Mouse (Mus musculus): ENCODE measurements at regions not wholly inside any gene's neighbourhood (a gene's known extent, or its start where the extent isn't known, plus 50 kb on each side); places are given as distances from the start of the nearest gene placed in this dataset.

GRCm38 (mm10) chr15:5355332-5355731 is 111.3 kb upstream of the Ptger4 start:
- no peak for ATAC-seq
- H3K4me1 ChIP-seq (ENCODE audit: control insufficient read depth, insufficient read depth, low read length), result no peaks in the 10 kb centered on the region
- no peaks in the 10 kb centered on the region for H3K9me3 ChIP-seq (replicated peaks; ENCODE audit: control insufficient read depth, low read length, poor library complexity, severe bottlenecking)
- no peaks in the 10 kb centered on the region for H3K27me3 ChIP-seq (ENCODE audit: control insufficient read depth, insufficient read depth, low read depth, low read length)
- WGBS, result 96% methylated on average over 6 of the region's 6 CpGs
- H3K4me2 ChIP-seq (ENCODE audit: low read length), result no peak overlapping the region
- H3K4me3 ChIP-seq (ENCODE audit: low read depth, low read length), result no peak overlapping the region
- H3K9ac ChIP-seq (ENCODE audit: low read depth, low read length), result no peak overlapping the region
- H3K27ac ChIP-seq (ENCODE audit: low read length), result no peak overlapping the region
- H3K36me3 ChIP-seq (ENCODE audit: control insufficient read depth, insufficient read depth, low read length), result no peaks in the 10 kb centered on the region

- Histone ChIP-seq H3K9me3 (replicated peaks; ENCODE audit: control insufficient read depth, low read length, poor library complexity, severe bottlenecking) (no peaks in the 10 kb centered on the region), H3K4me3 (ENCODE audit: low read depth, low read length) (no peak overlapping the region), H3K9ac (ENCODE audit: low read depth, low read length) (no peak overlapping the region), H3K4me1 (ENCODE audit: control insufficient read depth, insufficient read depth, low read length) (no peaks in the 10 kb centered on the region), H3K27me3 (ENCODE audit: control insufficient read depth, insufficient read depth, low read depth, low read length) (no peaks in the 10 kb centered on the region), H3K36me3 (ENCODE audit: control insufficient read depth, insufficient read depth, low read length) (no peaks in the 10 kb centered on the region), H3K27ac (ENCODE audit: low read length) (no peak overlapping the region), H3K4me2 (ENCODE audit: low read length) (no peak overlapping the region)
- ATAC-seq, result no peak
- 74% methylated on average over 7 of the region's 7 CpGs for WGBS
Measured at GRCm38 (mm10) chr15:5354328-5354727, 110.3 kb upstream of the Ptger4 start.

DNA sequence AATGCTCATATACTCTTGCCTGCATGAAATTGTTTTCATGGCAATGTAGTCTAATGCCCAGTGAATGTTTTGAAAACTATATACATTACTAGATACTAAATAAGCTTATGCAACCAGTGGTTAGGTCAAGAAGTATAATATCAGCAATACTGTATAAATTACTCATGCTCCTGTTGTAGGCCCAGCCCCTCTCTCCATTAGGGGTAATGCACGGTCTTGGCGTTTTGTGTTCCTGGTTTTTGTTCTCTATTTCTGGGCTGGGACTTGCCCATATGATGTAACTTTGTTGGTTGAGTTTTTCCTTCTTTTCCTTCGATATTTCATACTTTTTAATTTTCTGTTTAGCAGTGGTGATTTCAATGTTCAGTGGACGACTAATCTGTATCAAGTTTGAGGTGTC is 104.9 kb upstream of the Ptger4 start:
- no peak overlapping the region for H3K4me2 ChIP-seq (ENCODE audit: low read length)
- H3K4me1 ChIP-seq (ENCODE audit: control insufficient read depth, insufficient read depth, low read length), result no peaks in the 10 kb centered on the region
- no peaks in the 10 kb centered on the region for H3K27me3 ChIP-seq (ENCODE audit: control insufficient read depth, insufficient read depth, low read depth, low read length)
- no peak overlapping the region for H3K9ac ChIP-seq (ENCODE audit: low read depth, low read length)
- H3K4me3 ChIP-seq (ENCODE audit: low read depth, low read length), result no peak overlapping the region
- H3K9me3 ChIP-seq (replicated peaks; ENCODE audit: control insufficient read depth, low read length, poor library complexity, severe bottlenecking), result no peaks in the 10 kb centered on the region
- WGBS, result 92% methylated on average over 4 of the region's 4 CpGs
- no peak for ATAC-seq
- no peaks in the 10 kb centered on the region for H3K36me3 ChIP-seq (ENCODE audit: control insufficient read depth, insufficient read depth, low read length)
- no peak overlapping the region for H3K27ac ChIP-seq (ENCODE audit: low read length)

DNA sequence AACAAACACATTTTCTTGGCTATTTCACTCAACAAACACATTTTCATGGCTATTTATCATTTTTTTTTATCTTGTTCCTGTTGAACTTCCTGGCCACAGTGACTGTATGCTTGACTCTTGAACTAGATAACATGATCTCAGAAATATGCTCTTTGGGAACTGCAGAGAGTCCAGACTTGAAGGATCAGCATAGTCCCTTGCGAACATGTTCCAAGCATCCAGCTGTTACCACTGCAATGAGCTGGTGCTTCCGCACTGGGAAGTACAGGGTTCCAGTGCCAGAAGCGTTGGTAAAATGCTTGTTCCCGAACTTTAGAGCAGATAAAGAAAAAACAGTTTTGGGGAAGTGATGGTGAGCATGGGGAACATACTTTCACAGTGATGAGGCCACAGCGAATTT is 103.7 kb upstream of the Ptger4 start:
- ATAC-seq, result no peak
- Histone ChIP-seq H3K4me2 (ENCODE audit: low read length) (no peak overlapping the region), H3K27ac (ENCODE audit: low read length) (no peak overlapping the region), H3K36me3 (ENCODE audit: control insufficient read depth, insufficient read depth, low read length) (no peaks in the 10 kb centered on the region), H3K27me3 (ENCODE audit: control insufficient read depth, insufficient read depth, low read depth, low read length) (no peaks in the 10 kb centered on the region), H3K4me3 (ENCODE audit: low read depth, low read length) (no peak overlapping the region), H3K9ac (ENCODE audit: low read depth, low read length) (no peak overlapping the region), H3K9me3 (replicated peaks; ENCODE audit: control insufficient read depth, low read length, poor library complexity, severe bottlenecking) (no peaks in the 10 kb centered on the region), H3K4me1 (ENCODE audit: control insufficient read depth, insufficient read depth, low read length) (no peaks in the 10 kb centered on the region)
- WGBS, result 93% methylated on average over 5 of the region's 5 CpGs

DNA sequence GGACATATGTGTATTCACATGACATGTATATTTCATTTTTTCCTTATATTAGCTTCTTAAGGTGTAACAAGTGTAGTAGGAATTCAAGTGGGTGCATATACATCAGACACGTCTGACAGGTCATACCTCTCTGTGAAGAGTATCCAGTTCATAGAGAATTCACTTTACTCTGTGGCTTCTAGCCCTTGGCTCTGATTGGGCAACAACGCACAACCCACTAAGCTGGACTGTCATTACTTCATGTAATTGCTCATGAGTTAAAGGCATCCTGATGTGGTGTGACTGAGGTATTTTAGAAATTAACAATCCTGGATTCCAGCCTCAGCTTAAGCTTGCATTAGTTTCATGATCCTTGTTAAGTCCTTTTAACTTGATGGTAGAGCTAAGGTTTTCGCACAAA is 103.0 kb upstream of the Ptger4 start:
- 90% methylated on average over 3 of the region's 3 CpGs for WGBS
- Histone ChIP-seq H3K9me3 (replicated peaks; ENCODE audit: control insufficient read depth, low read length, poor library complexity, severe bottlenecking) (no peaks in the 10 kb centered on the region), H3K27me3 (ENCODE audit: control insufficient read depth, insufficient read depth, low read depth, low read length) (no peaks in the 10 kb centered on the region), H3K4me1 (ENCODE audit: control insufficient read depth, insufficient read depth, low read length) (no peaks in the 10 kb centered on the region), H3K4me2 (ENCODE audit: low read length) (no peak overlapping the region), H3K4me3 (ENCODE audit: low read depth, low read length) (no peak overlapping the region), H3K27ac (ENCODE audit: low read length) (no peak overlapping the region), H3K9ac (ENCODE audit: low read depth, low read length) (no peak overlapping the region), H3K36me3 (ENCODE audit: control insufficient read depth, insufficient read depth, low read length) (no peaks in the 10 kb centered on the region)
- no peak for ATAC-seq

DNA sequence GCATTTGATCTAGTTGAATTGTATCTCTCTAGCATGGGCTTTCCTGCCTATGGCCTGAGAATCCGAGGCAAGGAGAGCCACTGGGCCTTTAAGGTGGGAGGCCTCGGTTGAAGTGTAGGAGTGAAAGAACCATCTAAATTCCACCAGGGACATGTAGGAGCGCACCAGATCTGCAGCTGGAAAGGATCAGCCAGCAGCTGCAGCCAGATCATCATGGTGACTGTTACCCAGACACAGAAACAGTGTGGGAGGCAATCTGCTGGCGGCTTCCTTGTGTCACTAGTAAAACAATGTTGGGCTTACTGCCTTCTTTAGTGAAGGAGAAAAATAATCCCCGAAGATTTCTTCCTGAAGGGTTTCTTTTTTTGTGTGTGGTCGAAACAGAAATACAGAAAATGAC is 99.8 kb upstream of the Ptger4 start:
- H3K27ac ChIP-seq (ENCODE audit: low read length), result no peak overlapping the region
- H3K9ac ChIP-seq (ENCODE audit: low read depth, low read length), result no peak overlapping the region
- no peaks in the 10 kb centered on the region for H3K4me1 ChIP-seq (ENCODE audit: control insufficient read depth, insufficient read depth, low read length)
- 81% methylated on average over 6 of the region's 6 CpGs for WGBS
- no peak overlapping the region for H3K4me2 ChIP-seq (ENCODE audit: low read length)
- peaks cover 3% of the 10 kb centered on the region; the same call in 1 of the 2 replicates for H3K9me3 ChIP-seq (replicated peaks; ENCODE audit: control insufficient read depth, low read length, poor library complexity, severe bottlenecking)
- no peak overlapping the region for H3K4me3 ChIP-seq (ENCODE audit: low read depth, low read length)
- no peak for ATAC-seq
- no peaks in the 10 kb centered on the region for H3K36me3 ChIP-seq (ENCODE audit: control insufficient read depth, insufficient read depth, low read length)
- H3K27me3 ChIP-seq (ENCODE audit: control insufficient read depth, insufficient read depth, low read depth, low read length), result no peaks in the 10 kb centered on the region

GRCm38 (mm10) chr15:5335528-5336268 is 91.7 kb upstream of the Ptger4 start:
- ATAC-seq, result peak; percentile 67
- 70% methylated on average over 6 of the region's 6 CpGs for WGBS
- Histone ChIP-seq H3K27ac (ENCODE audit: low read length) (no peak overlapping the region), H3K4me1 (ENCODE audit: control insufficient read depth, insufficient read depth, low read length) (no peaks in the 10 kb centered on the region), H3K4me2 (ENCODE audit: low read length) (no peak overlapping the region), H3K36me3 (ENCODE audit: control insufficient read depth, insufficient read depth, low read length) (no peaks in the 10 kb centered on the region), H3K27me3 (ENCODE audit: control insufficient read depth, insufficient read depth, low read depth, low read length) (no peaks in the 10 kb centered on the region), H3K9ac (ENCODE audit: low read depth, low read length) (no peak overlapping the region), H3K9me3 (replicated peaks; ENCODE audit: control insufficient read depth, low read length, poor library complexity, severe bottlenecking) (peaks cover 6% of the 10 kb centered on the region; the same call in 1 of the 2 replicates), H3K4me3 (ENCODE audit: low read depth, low read length) (no peak overlapping the region)

DNA sequence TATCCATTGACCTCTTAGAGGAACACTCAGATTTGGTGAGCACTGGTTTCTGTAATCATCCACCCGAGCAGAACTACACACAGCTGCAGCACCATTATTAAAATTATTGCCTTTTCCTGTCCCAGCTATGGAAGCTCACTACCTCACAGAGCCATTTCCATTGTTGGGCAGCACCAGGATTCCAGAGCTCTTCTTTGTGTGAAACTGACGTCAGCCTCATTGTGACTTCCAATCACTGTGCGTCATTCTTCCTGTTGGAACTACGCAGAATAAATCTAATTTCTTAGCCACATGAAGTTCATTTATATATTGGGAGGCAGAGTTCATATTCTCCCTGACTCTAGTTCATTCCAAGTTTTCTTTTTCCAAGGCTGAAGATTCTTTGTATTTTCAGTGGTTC is 83.0 kb upstream of the Ptger4 start:
- Histone ChIP-seq H3K36me3 (ENCODE audit: control insufficient read depth, insufficient read depth, low read length) (no peaks in the 10 kb centered on the region), H3K9ac (ENCODE audit: low read depth, low read length) (no peak overlapping the region), H3K4me2 (ENCODE audit: low read length) (no peak overlapping the region), H3K4me3 (ENCODE audit: low read depth, low read length) (no peak overlapping the region), H3K9me3 (replicated peaks; ENCODE audit: control insufficient read depth, low read length, poor library complexity, severe bottlenecking) (no peaks in the 10 kb centered on the region), H3K27ac (ENCODE audit: low read length) (no peak overlapping the region), H3K4me1 (ENCODE audit: control insufficient read depth, insufficient read depth, low read length) (no peaks in the 10 kb centered on the region), H3K27me3 (ENCODE audit: control insufficient read depth, insufficient read depth, low read depth, low read length) (no peaks in the 10 kb centered on the region)
- ATAC-seq, result no peak
- 81% methylated on average over 4 of the region's 4 CpGs for WGBS

GRCm38 (mm10) chr15:5321691-5322090 is 77.7 kb upstream of the Ptger4 start:
- no peak overlapping the region for H3K27ac ChIP-seq (ENCODE audit: low read length)
- no peaks in the 10 kb centered on the region for H3K36me3 ChIP-seq (ENCODE audit: control insufficient read depth, insufficient read depth, low read length)
- H3K4me3 ChIP-seq (ENCODE audit: low read depth, low read length), result no peak overlapping the region
- H3K4me2 ChIP-seq (ENCODE audit: low read length), result no peak overlapping the region
- H3K9me3 ChIP-seq (replicated peaks; ENCODE audit: control insufficient read depth, low read length, poor library complexity, severe bottlenecking), result no peaks in the 10 kb centered on the region
- no peaks in the 10 kb centered on the region for H3K4me1 ChIP-seq (ENCODE audit: control insufficient read depth, insufficient read depth, low read length)
- no peak overlapping the region for H3K9ac ChIP-seq (ENCODE audit: low read depth, low read length)
- ATAC-seq, result no peak
- no peaks in the 10 kb centered on the region for H3K27me3 ChIP-seq (ENCODE audit: control insufficient read depth, insufficient read depth, low read depth, low read length)

All from midbrain, embryonic 16.5 days (tissue).